Mouse (Mus musculus): ENCODE results near the gene Irs2. TPM values are rescaled to one million over a fixed set of nuclear protein-coding genes. Genes with fewer than 3 reads are reported as not detected.
A peak's percentile ranks its signal among the peaks of the same experiment; 100 is the strongest.

Irs2 gene
- polyA plus RNA-seq, 1 experiment from 2014 or later = 4.6 TPM

- Histone ChIP-seq H3K36me3 (ENCODE audit: control insufficient read depth, insufficient read depth, low read length) (no peaks in the 10 kb centered on the region), H3K27ac (ENCODE audit: low read depth, low read length) (no peak overlapping the region), H3K27me3 (replicated peaks; ENCODE audit: control insufficient read depth, insufficient read depth, low read length) (no peaks in the 10 kb centered on the region), H3K4me1 (ENCODE audit: control insufficient read depth, insufficient read depth, low read depth, low read length) (peaks cover 9% of the 10 kb centered on the region), H3K4me3 (ENCODE audit: low read length) (no peak overlapping the region), H3K9ac (ENCODE audit: low read depth, low read length) (no peak overlapping the region), H3K4me2 (ENCODE audit: low read length) (no peak overlapping the region), H3K9me3 (ENCODE audit: control insufficient read depth, low read length) (no peaks in the 10 kb centered on the region)
- 91% methylated on average over 7 of the region's 7 CpGs for WGBS
- ATAC-seq = no peak
Measured at GRCm38 (mm10) chr8:11040088-11040487, 31.8 kb upstream of the Irs2 start.

- Histone ChIP-seq H3K9ac (ENCODE audit: low read depth, low read length) (no peak overlapping the region), H3K4me1 (ENCODE audit: control insufficient read depth, insufficient read depth, low read depth, low read length) (peaks cover 9% of the 10 kb centered on the region), H3K27ac (ENCODE audit: low read depth, low read length) (no peak overlapping the region), H3K4me3 (ENCODE audit: low read length) (no peak overlapping the region), H3K4me2 (ENCODE audit: low read length) (no peak overlapping the region), H3K36me3 (ENCODE audit: control insufficient read depth, insufficient read depth, low read length) (no peaks in the 10 kb centered on the region), H3K9me3 (ENCODE audit: control insufficient read depth, low read length) (no peaks in the 10 kb centered on the region), H3K27me3 (replicated peaks; ENCODE audit: control insufficient read depth, insufficient read depth, low read length) (no peaks in the 10 kb centered on the region)
- WGBS = 82% methylated on average over 5 of the region's 5 CpGs
- no peak for ATAC-seq
Measured at GRCm38 (mm10) chr8:11038788-11039187, 30.5 kb upstream of the Irs2 start.

- ATAC-seq = no peak
- H3K27ac ChIP-seq (ENCODE audit: low read depth, low read length) = no peak overlapping the region
- WGBS = 79% methylated on average over 5 of the region's 5 CpGs
- no peaks in the 10 kb centered on the region for H3K9me3 ChIP-seq (ENCODE audit: control insufficient read depth, low read length)
- no peak overlapping the region for H3K4me2 ChIP-seq (ENCODE audit: low read length)
- H3K36me3 ChIP-seq (ENCODE audit: control insufficient read depth, insufficient read depth, low read length) = no peaks in the 10 kb centered on the region
- no peak overlapping the region for H3K4me3 ChIP-seq (ENCODE audit: low read length)
- peaks cover 9% of the 10 kb centered on the region for H3K4me1 ChIP-seq (ENCODE audit: control insufficient read depth, insufficient read depth, low read depth, low read length)
- no peaks in the 10 kb centered on the region for H3K27me3 ChIP-seq (replicated peaks; ENCODE audit: control insufficient read depth, insufficient read depth, low read length)
- no peak overlapping the region for H3K9ac ChIP-seq (ENCODE audit: low read depth, low read length)
Measured at GRCm38 (mm10) chr8:11038367-11038766, 30.1 kb upstream of the Irs2 start.

- Histone ChIP-seq H3K27me3 (replicated peaks; ENCODE audit: control insufficient read depth, insufficient read depth, low read length) (no peaks in the 10 kb centered on the region), H3K36me3 (ENCODE audit: control insufficient read depth, insufficient read depth, low read length) (no peaks in the 10 kb centered on the region), H3K27ac (ENCODE audit: low read depth, low read length) (no peak overlapping the region), H3K4me2 (ENCODE audit: low read length) (no peak overlapping the region), H3K9ac (ENCODE audit: low read depth, low read length) (no peak overlapping the region), H3K4me3 (ENCODE audit: low read length) (no peak overlapping the region), H3K9me3 (ENCODE audit: control insufficient read depth, low read length) (no peaks in the 10 kb centered on the region), H3K4me1 (ENCODE audit: control insufficient read depth, insufficient read depth, low read depth, low read length) (peaks cover 9% of the 10 kb centered on the region)
- ATAC-seq = no peak
- 85% methylated on average over 3 of the region's 3 CpGs for whole genome bisulfite sequencing
Measured at GRCm38 (mm10) chr8:11036790-11037189, 28.5 kb upstream of the Irs2 start.

- peak; percentile 65; the same call in 1 of the 2 replicates for ATAC-seq
Measured at GRCm38 (mm10) chr8:11035628-11036416, 27.6 kb upstream of the Irs2 start.

GRCm38 (mm10) chr8:11024871-11025270 lies 16.6 kb upstream of the Irs2 start:
- H3K9ac ChIP-seq (ENCODE audit: low read depth, low read length) = no peak overlapping the region
- no peaks in the 10 kb centered on the region for H3K27me3 ChIP-seq (replicated peaks; ENCODE audit: control insufficient read depth, insufficient read depth, low read length)
- H3K4me2 ChIP-seq (ENCODE audit: low read length) = no peak overlapping the region
- no peak overlapping the region for H3K27ac ChIP-seq (ENCODE audit: low read depth, low read length)
- no peaks in the 10 kb centered on the region for H3K4me1 ChIP-seq (ENCODE audit: control insufficient read depth, insufficient read depth, low read depth, low read length)
- H3K36me3 ChIP-seq (ENCODE audit: control insufficient read depth, insufficient read depth, low read length) = no peaks in the 10 kb centered on the region
- no peaks in the 10 kb centered on the region for H3K9me3 ChIP-seq (ENCODE audit: control insufficient read depth, low read length)
- ATAC-seq = no peak
- H3K4me3 ChIP-seq (ENCODE audit: low read length) = no peak overlapping the region
- 59% methylated on average over 3 of the region's 3 CpGs for WGBS

More at GRCm38 (mm10) chr8:11035628-11036416, 27.6 kb upstream of the Irs2 start:
- Histone ChIP-seq H3K36me3 (ENCODE audit: control insufficient read depth, insufficient read depth, low read length) (no peaks in the 10 kb centered on the region), H3K9me3 (ENCODE audit: control insufficient read depth, low read length) (no peaks in the 10 kb centered on the region), H3K27ac (ENCODE audit: low read depth, low read length) (no peak overlapping the region), H3K4me2 (ENCODE audit: low read length) (peak overlapping the region; percentile 40), H3K27me3 (replicated peaks; ENCODE audit: control insufficient read depth, insufficient read depth, low read length) (no peaks in the 10 kb centered on the region), H3K4me1 (ENCODE audit: control insufficient read depth, insufficient read depth, low read depth, low read length) (peaks cover 9% of the 10 kb centered on the region), H3K4me3 (ENCODE audit: low read length) (no peak overlapping the region), H3K9ac (ENCODE audit: low read depth, low read length) (0 out of 2 replicates have a peak overlapping the region, but pooled peaks have one; percentile 32)
- 9% methylated on average over 19 of the region's 19 CpGs for WGBS

- H3K4me2 ChIP-seq (ENCODE audit: low read length) = no peak overlapping the region
- no peak for ATAC-seq
- H3K36me3 ChIP-seq (ENCODE audit: control insufficient read depth, insufficient read depth, low read length) = no peaks in the 10 kb centered on the region
- H3K4me1 ChIP-seq (ENCODE audit: control insufficient read depth, insufficient read depth, low read depth, low read length) = no peaks in the 10 kb centered on the region
- H3K9me3 ChIP-seq (ENCODE audit: control insufficient read depth, low read length) = no peaks in the 10 kb centered on the region
- H3K27me3 ChIP-seq (replicated peaks; ENCODE audit: control insufficient read depth, insufficient read depth, low read length) = no peaks in the 10 kb centered on the region
- 94% methylated on average over 9 of the region's 9 CpGs for WGBS
- no peak overlapping the region for H3K27ac ChIP-seq (ENCODE audit: low read depth, low read length)
- no peak overlapping the region for H3K4me3 ChIP-seq (ENCODE audit: low read length)
- no peak overlapping the region for H3K9ac ChIP-seq (ENCODE audit: low read depth, low read length)
Measured at GRCm38 (mm10) chr8:11020949-11021572, 12.8 kb upstream of the Irs2 start.

GRCm38 (mm10) chr8:11015622-11016021 lies 7.4 kb upstream of the Irs2 start:
- ATAC-seq = no peak
- H3K4me3 ChIP-seq (ENCODE audit: low read length) = no peak overlapping the region
- H3K36me3 ChIP-seq (ENCODE audit: control insufficient read depth, insufficient read depth, low read length) = no peaks in the 10 kb centered on the region
- no peaks in the 10 kb centered on the region for H3K27me3 ChIP-seq (replicated peaks; ENCODE audit: control insufficient read depth, insufficient read depth, low read length)
- no peaks in the 10 kb centered on the region for H3K9me3 ChIP-seq (ENCODE audit: control insufficient read depth, low read length)
- no peak overlapping the region for H3K4me2 ChIP-seq (ENCODE audit: low read length)
- H3K9ac ChIP-seq (ENCODE audit: low read depth, low read length) = no peak overlapping the region
- peaks cover 5% of the 10 kb centered on the region for H3K4me1 ChIP-seq (ENCODE audit: control insufficient read depth, insufficient read depth, low read depth, low read length)
- 89% methylated on average over 3 of the region's 3 CpGs for WGBS
- H3K27ac ChIP-seq (ENCODE audit: low read depth, low read length) = no peak overlapping the region

GRCm38 (mm10) chr8:11013258-11013657 lies 5.0 kb upstream of the Irs2 start:
- no peak overlapping the region for H3K9ac ChIP-seq (ENCODE audit: low read depth, low read length)
- no peaks in the 10 kb centered on the region for H3K9me3 ChIP-seq (ENCODE audit: control insufficient read depth, low read length)
- H3K4me1 ChIP-seq (ENCODE audit: control insufficient read depth, insufficient read depth, low read depth, low read length) = peaks cover 5% of the 10 kb centered on the region
- no peak for ATAC-seq
- no peaks in the 10 kb centered on the region for H3K27me3 ChIP-seq (replicated peaks; ENCODE audit: control insufficient read depth, insufficient read depth, low read length)
- no peak overlapping the region for H3K4me3 ChIP-seq (ENCODE audit: low read length)
- no peak overlapping the region for H3K27ac ChIP-seq (ENCODE audit: low read depth, low read length)
- H3K4me2 ChIP-seq (ENCODE audit: low read length) = no peak overlapping the region
- 1% methylated on average over 6 of the region's 6 CpGs for WGBS
- H3K36me3 ChIP-seq (ENCODE audit: control insufficient read depth, insufficient read depth, low read length) = no peaks in the 10 kb centered on the region
